Mouse (Mus musculus): ENCODE measurements around the gene Adrb1. TPM values are rescaled to one million over a fixed set of nuclear protein-coding genes. Genes with fewer than 3 reads are reported as not detected.
A peak's percentile ranks its signal among the peaks of the same experiment; 100 is the strongest.

Gene Adrb1
- total RNA-seq, 1 experiment from 2014 or later = 20.2 TPM

GRCm38 (mm10) chr19:56700848-56701247, 21.2 kb upstream of the Adrb1 start:
- ATAC-seq (replicated peaks; ENCODE audit: insufficient number of reproducible peaks, low FRiP score, low TSS enrichment, poor library complexity, severe bottlenecking) = no peak

- ATAC-seq (replicated peaks; ENCODE audit: insufficient number of reproducible peaks, low FRiP score, low TSS enrichment, poor library complexity, severe bottlenecking) = no peak
These were observed 20.5 kb upstream of the Adrb1 start for GRCm38 (mm10) chr19:56701404-56702033.

GRCm38 (mm10) chr19:56702039-56702438, 20.0 kb upstream of the Adrb1 start:
- no peak for ATAC-seq (replicated peaks; ENCODE audit: insufficient number of reproducible peaks, low FRiP score, low TSS enrichment, poor library complexity, severe bottlenecking)

GRCm38 (mm10) chr19:56703238-56704097, 18.5 kb upstream of the Adrb1 start:
- peak; percentile 62 for ATAC-seq (replicated peaks; ENCODE audit: insufficient number of reproducible peaks, low FRiP score, low TSS enrichment, poor library complexity, severe bottlenecking)

GRCm38 (mm10) chr19:56705026-56705675, 16.8 kb upstream of the Adrb1 start:
- no peak for ATAC-seq (replicated peaks; ENCODE audit: insufficient number of reproducible peaks, low FRiP score, low TSS enrichment, poor library complexity, severe bottlenecking)

GRCm38 (mm10) chr19:56708794-56709193, 13.2 kb upstream of the Adrb1 start:
- no peak for ATAC-seq (replicated peaks; ENCODE audit: insufficient number of reproducible peaks, low FRiP score, low TSS enrichment, poor library complexity, severe bottlenecking)

GRCm38 (mm10) chr19:56710131-56710905, 11.7 kb upstream of the Adrb1 start:
- no peak for ATAC-seq (replicated peaks; ENCODE audit: insufficient number of reproducible peaks, low FRiP score, low TSS enrichment, poor library complexity, severe bottlenecking)

GRCm38 (mm10) chr19:56713613-56714012, 8.4 kb upstream of the Adrb1 start:
- ATAC-seq (replicated peaks; ENCODE audit: insufficient number of reproducible peaks, low FRiP score, low TSS enrichment, poor library complexity, severe bottlenecking) = peak; percentile 64; the same call in 1 of the 2 replicates

- ATAC-seq (replicated peaks; ENCODE audit: insufficient number of reproducible peaks, low FRiP score, low TSS enrichment, poor library complexity, severe bottlenecking) = no peak
These were observed 7.3 kb upstream of the Adrb1 start for GRCm38 (mm10) chr19:56714661-56715170.

GRCm38 (mm10) chr19:56718046-56718445, 4.0 kb upstream of the Adrb1 start:
- no peak for ATAC-seq (replicated peaks; ENCODE audit: insufficient number of reproducible peaks, low FRiP score, low TSS enrichment, poor library complexity, severe bottlenecking)

GRCm38 (mm10) chr19:56720882-56721281, 1.1 kb upstream of the Adrb1 start:
- ATAC-seq (replicated peaks; ENCODE audit: insufficient number of reproducible peaks, low FRiP score, low TSS enrichment, poor library complexity, severe bottlenecking) = no peak

- ATAC-seq (replicated peaks; ENCODE audit: insufficient number of reproducible peaks, low FRiP score, low TSS enrichment, poor library complexity, severe bottlenecking) = no peak
These were observed 300 bp downstream of the Adrb1 start for GRCm38 (mm10) chr19:56722291-56722707.

GRCm38 (mm10) chr19:56722711-56723330, 822 bp downstream of the Adrb1 start:
- ATAC-seq (replicated peaks; ENCODE audit: insufficient number of reproducible peaks, low FRiP score, low TSS enrichment, poor library complexity, severe bottlenecking) = no peak

GRCm38 (mm10) chr19:56723331-56724125, 1.5 kb downstream of the Adrb1 start:
- ATAC-seq (replicated peaks; ENCODE audit: insufficient number of reproducible peaks, low FRiP score, low TSS enrichment, poor library complexity, severe bottlenecking) = no peak

GRCm38 (mm10) chr19:56724126-56724597, 2.2 kb downstream of the Adrb1 start:
- ATAC-seq (replicated peaks; ENCODE audit: insufficient number of reproducible peaks, low FRiP score, low TSS enrichment, poor library complexity, severe bottlenecking) = no peak

- ATAC-seq (replicated peaks; ENCODE audit: insufficient number of reproducible peaks, low FRiP score, low TSS enrichment, poor library complexity, severe bottlenecking) = no peak
These were observed 5.3 kb downstream of the Adrb1 start for GRCm38 (mm10) chr19:56727170-56727877.

Measured in monocyte, adult 5-6 weeks (primary cell).